ENCODE assay signal across 31 mouse cellular contexts in genomic region chr4:59173181-59173922, GRCm38 (mm10). TPM values are rescaled to one million over a fixed set of nuclear protein-coding genes. Genes with fewer than 3 reads are reported as not detected.
DNase-seq lines count a peak whose midpoint lies in the region; ATAC-seq and TF ChIP-seq lines count a peak whose summit lies in the region.
"Had no signal": no experiment of that assay in that cellular context is flagged by ENCODE, and none has a peak within 500 bp of the region (broad histone marks: within the 10 kb centered on the region; RNA-seq: fewer than 3 reads in every experiment).

No protein-coding gene starts in this region.

- H3K27ac ChIP-seq in heart, embryonic 10.5 days: 0 out of 2 replicates have a peak overlapping the region, but pooled peaks have one; percentile 12
- no peak overlapping the region for H3K27ac ChIP-seq in intestine, postnatal 0 days (ENCODE audit: low read depth, low read length)
- no peak overlapping the region for H3K27ac ChIP-seq in midbrain, embryonic 13.5 days
- H3K27ac ChIP-seq: forebrain, embryonic 15.5 days; heart, embryonic 15.5 days; hindbrain, embryonic 14.5 days; layer of hippocampus, adult 2 months; midbrain, embryonic 10.5 days had no signal

- WGBS in heart, embryonic 10.5 days: 59% methylated on average over 2 of the region's 2 CpGs
- WGBS in intestine, postnatal 0 days: 28% methylated on average over 2 of the region's 2 CpGs
- WGBS in midbrain, embryonic 13.5 days: 89% methylated on average over 2 of the region's 2 CpGs

- no peaks in the 10 kb centered on the region for H3K36me3 ChIP-seq in heart, embryonic 10.5 days
- H3K36me3 ChIP-seq in intestine, postnatal 0 days (ENCODE audit: control insufficient read depth, insufficient read depth): no peaks in the 10 kb centered on the region
- no peaks in the 10 kb centered on the region for H3K36me3 ChIP-seq in midbrain, embryonic 13.5 days
- H3K36me3 ChIP-seq: forebrain, embryonic 15.5 days; heart, embryonic 15.5 days; midbrain, embryonic 10.5 days had no signal

- H3K4me3 ChIP-seq in heart, embryonic 10.5 days: no peak overlapping the region
- H3K4me3 ChIP-seq in intestine, postnatal 0 days (ENCODE audit: low read depth, low read length): no peak overlapping the region
- H3K4me3 ChIP-seq in midbrain, embryonic 13.5 days (replicated peaks): no peak overlapping the region
- H3K4me3 ChIP-seq: forebrain, embryonic 15.5 days; heart, embryonic 15.5 days; layer of hippocampus, adult 2 months; midbrain, embryonic 10.5 days had no signal

- TF ChIP-seq CTCF in intestine, postnatal 0 days (IDR thresholded peaks at IDR 0.05; ENCODE audit: low read depth): no peak

- H3K27me3 ChIP-seq in heart, embryonic 10.5 days (ENCODE audit: insufficient read depth, poor library complexity, severe bottlenecking): no peaks in the 10 kb centered on the region
- H3K27me3 ChIP-seq in intestine, postnatal 0 days (replicated peaks; ENCODE audit: control insufficient read depth, insufficient read depth, low read length): no peaks in the 10 kb centered on the region
- H3K27me3 ChIP-seq in midbrain, embryonic 13.5 days: no peaks in the 10 kb centered on the region
- H3K27me3 ChIP-seq: CH12.LX; forebrain, embryonic 15.5 days; heart, embryonic 15.5 days had no signal

- H3K4me2 ChIP-seq in intestine, postnatal 0 days (replicated peaks; ENCODE audit: low read depth): no peak overlapping the region
- no peak overlapping the region for H3K4me2 ChIP-seq in midbrain, embryonic 13.5 days (replicated peaks)
- H3K4me2 ChIP-seq: forebrain, embryonic 15.5 days; heart, embryonic 15.5 days; hindbrain, embryonic 14.5 days had no signal

- ATAC-seq in CD4-positive, CD25-positive, alpha-beta regulatory T cell, adult 4 months: peak; percentile 16
- peak; percentile 49 for ATAC-seq in intestine, postnatal 0 days
- ATAC-seq in midbrain, embryonic 13.5 days: no peak
- ATAC-seq: forebrain, embryonic 15.5 days; inflammation-experienced regulatory T-cells, adult 6 months had no signal

- H3K9me3 ChIP-seq in heart, embryonic 10.5 days: no peaks in the 10 kb centered on the region
- no peaks in the 10 kb centered on the region for H3K9me3 ChIP-seq in intestine, postnatal 0 days (ENCODE audit: control insufficient read depth)
- no peaks in the 10 kb centered on the region for H3K9me3 ChIP-seq in midbrain, embryonic 13.5 days
- H3K9me3 ChIP-seq: forebrain, embryonic 15.5 days; heart, embryonic 15.5 days; midbrain, embryonic 10.5 days had no signal

- H3K9ac ChIP-seq in intestine, postnatal 0 days (ENCODE audit: low read depth, low read length): no peak overlapping the region
- H3K9ac ChIP-seq in midbrain, embryonic 13.5 days (replicated peaks): no peak overlapping the region
- H3K9ac ChIP-seq: forebrain, embryonic 15.5 days; heart, embryonic 15.5 days; hindbrain, embryonic 14.5 days had no signal

- H3K4me1 ChIP-seq in heart, embryonic 10.5 days: peaks cover 23% of the 10 kb centered on the region; the same call in 1 of the 2 replicates
- H3K4me1 ChIP-seq in intestine, postnatal 0 days (replicated peaks; ENCODE audit: control insufficient read depth, insufficient read depth, low read length): no peaks in the 10 kb centered on the region
- H3K4me1 ChIP-seq in midbrain, embryonic 13.5 days (replicated peaks): no peaks in the 10 kb centered on the region
- H3K4me1 ChIP-seq: forebrain, embryonic 15.5 days had no signal

- DNase-seq in heart, embryonic 10.5 days (ENCODE audit: low spot score): peak; percentile 48
- DNase-seq in heart, adult 11 months: no peak
- peak; percentile 38 for DNase-seq in ZHBTc4 (ENCODE audit: low read depth, low spot score)
- no peak for DNase-seq in gastrocnemius, postnatal 25 days
- DNase-seq: cerebellum, adult 9-10 months; gastrocnemius, postnatal 36 days; heart, postnatal 36 days; kidney, postnatal 25 days; layer of hippocampus, postnatal 36 days; lung, adult 18-20 months; lung, postnatal 10 days; right cerebral cortex, postnatal 25 days had no signal

RNA-seq across cellular contexts. Expression of gene Ugcg, which starts 15.7 kb away (rescaled TPM):
- polyA plus RNA-seq in heart, embryonic 10.5 days (2016; fragmentation: Nextera tagmentation; extraction: Ambion mirVana): 8.2 and 9.7 TPM in 2 replicates
- polyA plus RNA-seq in CD4-positive, CD25-positive, alpha-beta regulatory T cell, adult 4 months (2017; shearing (Covaris generic)): 10 to 100 TPM; 15.4 to 28.8 TPM
- polyA plus RNA-seq in intestine, postnatal 0 days (2015; fragmentation: Nextera tagmentation; extraction: Ambion mirVana): 20.3 and 25.3 TPM in 2 replicates
- 16.4 and 18.2 TPM in 2 replicates for polyA plus RNA-seq in midbrain, embryonic 13.5 days (2015; fragmentation: Nextera tagmentation; extraction: Ambion mirVana)
- 1 to 10 TPM; 7.8 to 8.7 TPM for total RNA-seq in gastrocnemius, postnatal 25 days (2021)

RNA-seq across cellular contexts. Expression of gene AI481877, which starts 34.6 kb away (rescaled TPM):
- not detected in 2 replicates for polyA plus RNA-seq in heart, embryonic 10.5 days (2016; fragmentation: Nextera tagmentation; extraction: Ambion mirVana)
- not detected for polyA plus RNA-seq in CD4-positive, CD25-positive, alpha-beta regulatory T cell, adult 4 months (2017; shearing (Covaris generic))
- polyA plus RNA-seq in intestine, postnatal 0 days (2015; fragmentation: Nextera tagmentation; extraction: Ambion mirVana): not detected in 2 replicates
- polyA plus RNA-seq in midbrain, embryonic 13.5 days (2015; fragmentation: Nextera tagmentation; extraction: Ambion mirVana): 0.04 TPM in 1 of 2 replicates, not detected in the other
- total RNA-seq in gastrocnemius, postnatal 25 days (2021): not detected
- total RNA-seq: CH12.LX; gastrocnemius, postnatal 36 days; heart, adult 8-10 months; heart, postnatal 36 days; layer of hippocampus, adult 2 months; layer of hippocampus, postnatal 36 days; left cerebral cortex, postnatal 10 days; liver, adult 2 months; midbrain, postnatal 0 days had no signal
- polyA plus RNA-seq: embryonic facial prominence, embryonic 14.5 days; forebrain, embryonic 15.5 days; heart, embryonic 15.5 days; hindbrain, embryonic 14.5 days; inflammation-experienced regulatory T-cells, adult 6 months; kidney, embryonic 14.5 days; limb, embryonic 11.5 days; liver, adult 2 months; midbrain, embryonic 10.5 days; spleen, adult 2 months; urinary bladder, adult 2 months had no signal

Comparison
In these comparisons a context has a peak if more than half of its experiments do, and no peak if none do; other contexts are left out.
1. DNase-seq: peak in heart, embryonic 10.5 days (single experiment) and ZHBTc4 (single experiment); none in heart, adult 11 months (single experiment) and gastrocnemius, postnatal 25 days (single experiment).